Mouse (Mus musculus): ENCODE results near the gene Abca5.

- no peak for TF ChIP-seq CTCF (IDR thresholded peaks at IDR 0.05; ENCODE audit: borderline replicate concordance, insufficient read depth, low read depth, low read length)
- TF ChIP-seq POLR2A (IDR thresholded peaks at IDR 0.05; ENCODE audit: borderline replicate concordance, insufficient read depth, low read length) = no peak
Observed at GRCm38 (mm10) chr11:110266757-110267156, 70.8 kb downstream of the Abca5 start.

All from cerebellum, adult 2 months (tissue).